Mouse (Mus musculus): ENCODE results near the gene Mamdc2.

DNA sequence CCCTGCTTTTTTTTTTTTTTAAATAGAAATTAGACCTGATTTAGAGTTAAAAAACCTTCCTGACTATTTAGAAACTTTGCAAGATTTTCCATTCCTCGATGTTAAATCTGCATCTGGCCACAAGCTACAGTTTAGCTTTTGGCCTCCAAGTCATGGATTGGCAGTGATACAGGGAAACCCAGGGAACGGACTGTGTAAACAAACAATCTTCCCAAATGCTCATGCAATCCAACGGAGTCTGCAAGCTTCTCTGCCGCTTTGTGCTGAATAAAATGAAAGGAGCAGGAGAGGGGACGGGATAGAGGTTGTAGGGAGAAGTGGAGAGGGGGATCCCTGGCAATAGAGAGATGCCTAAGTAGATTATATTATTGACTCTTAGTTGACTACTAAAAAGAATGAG is 47.8 kb downstream of the Mamdc2 start:
- TF ChIP-seq CTCF (IDR thresholded peaks at IDR 0.05; ENCODE audit: insufficient read depth, low read depth, low read length) (no peak), POLR2A (IDR thresholded peaks at IDR 0.05; ENCODE audit: insufficient read depth, low read depth, low read length) (no peak)

All from olfactory bulb, adult 2 months (tissue).